Mouse (Mus musculus): ENCODE measurements at regions not wholly inside any gene's neighbourhood (a gene's known extent, or its start where the extent isn't known, plus 50 kb on each side); places are given as distances from the start of the nearest gene placed in this dataset.
"Not testable (repeated sequence)": the region's sequence is repeated elsewhere in the genome, so short reads cannot be mapped to it uniquely, and the experiment has no call there.

- Histone ChIP-seq H3K4me1 (peaks cover 6% of the 10 kb centered on the region; the same call in 1 of the 2 replicates), H3K27ac (replicated peaks) (peak overlapping the region; percentile 32), H3K36me3 (no peaks in the 10 kb centered on the region), H3K9me3 (no peaks in the 10 kb centered on the region), H3K4me3 (no peak overlapping the region), H3K27me3 (no peaks in the 10 kb centered on the region), H3K9ac (replicated peaks) (no peak overlapping the region), H3K4me2 (replicated peaks) (no peak overlapping the region)
- no peak for ATAC-seq (replicated peaks)
- WGBS: 83% methylated on average over 4 of the region's 4 CpGs
Observed at GRCm38 (mm10) chr4:81550256-81550655, 107.6 kb upstream of the Mpdz start.

DNA sequence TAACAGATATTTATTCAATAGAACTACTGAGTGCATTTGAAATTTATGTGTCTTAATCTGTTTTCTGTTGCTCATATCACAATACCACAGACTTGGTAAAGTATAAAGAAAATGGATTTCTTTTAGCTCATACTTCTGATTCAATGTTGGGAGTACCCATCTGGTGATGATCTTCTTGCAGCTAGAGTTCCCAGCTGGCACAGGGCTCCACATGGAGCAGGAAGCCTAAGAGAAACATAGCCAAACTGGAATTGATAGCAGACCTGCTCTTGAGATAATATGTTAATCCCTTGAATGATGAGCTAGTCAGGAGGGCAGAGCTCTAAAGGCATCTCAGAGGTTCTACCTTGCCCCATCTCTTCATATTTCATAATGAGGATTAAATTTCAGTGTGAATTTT, 97.9 kb upstream of the Mpdz start:
- H3K36me3 ChIP-seq: no peaks in the 10 kb centered on the region
- no peak overlapping the region for H3K4me3 ChIP-seq
- no peak overlapping the region for H3K4me2 ChIP-seq (replicated peaks)
- no peaks in the 10 kb centered on the region for H3K4me1 ChIP-seq
- H3K9ac ChIP-seq (replicated peaks): no peak overlapping the region
- H3K27ac ChIP-seq (replicated peaks): no peak overlapping the region
- H3K9me3 ChIP-seq: no peaks in the 10 kb centered on the region
- H3K27me3 ChIP-seq: no peaks in the 10 kb centered on the region
- no peak for ATAC-seq (replicated peaks)

GRCm38 (mm10) chr4:81539551-81539950, 96.9 kb upstream of the Mpdz start:
- Histone ChIP-seq H3K4me1 (no peaks in the 10 kb centered on the region), H3K9me3 (no peaks in the 10 kb centered on the region), H3K27me3 (no peaks in the 10 kb centered on the region), H3K4me3 (no peak overlapping the region), H3K36me3 (no peaks in the 10 kb centered on the region), H3K9ac (replicated peaks) (no peak overlapping the region), H3K27ac (replicated peaks) (no peak overlapping the region; the same call in 1 of the 2 replicates), H3K4me2 (replicated peaks) (no peak overlapping the region)
- WGBS: 56% methylated on average over 3 of the region's 3 CpGs
- ATAC-seq (replicated peaks): no peak

DNA sequence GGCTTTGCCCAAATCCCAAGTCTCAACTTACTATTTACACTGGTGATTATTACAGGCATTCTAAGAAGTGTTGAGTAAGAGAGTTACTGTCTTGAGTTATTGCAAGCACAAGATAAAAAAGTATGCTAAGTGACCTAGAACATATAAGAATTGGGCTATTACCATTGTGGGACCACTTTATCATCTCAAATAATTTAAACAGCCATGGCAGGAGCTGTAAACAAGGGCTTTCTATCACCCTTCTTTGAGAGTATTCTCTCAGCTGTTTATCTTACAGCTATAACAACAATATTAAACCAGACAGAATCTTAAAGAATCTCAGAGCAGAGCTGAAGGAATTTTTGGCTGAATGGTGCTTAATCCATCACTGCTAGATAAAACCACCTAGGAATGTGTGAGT, 94.2 kb upstream of the Mpdz start:
- H3K27ac ChIP-seq (replicated peaks): no peak overlapping the region
- no peak overlapping the region for H3K4me2 ChIP-seq (replicated peaks)
- no peaks in the 10 kb centered on the region for H3K9me3 ChIP-seq
- no peaks in the 10 kb centered on the region for H3K4me1 ChIP-seq
- no peaks in the 10 kb centered on the region for H3K36me3 ChIP-seq
- H3K27me3 ChIP-seq: no peaks in the 10 kb centered on the region
- no peak overlapping the region for H3K9ac ChIP-seq (replicated peaks)
- no peak for ATAC-seq (replicated peaks)
- no peak overlapping the region for H3K4me3 ChIP-seq

DNA sequence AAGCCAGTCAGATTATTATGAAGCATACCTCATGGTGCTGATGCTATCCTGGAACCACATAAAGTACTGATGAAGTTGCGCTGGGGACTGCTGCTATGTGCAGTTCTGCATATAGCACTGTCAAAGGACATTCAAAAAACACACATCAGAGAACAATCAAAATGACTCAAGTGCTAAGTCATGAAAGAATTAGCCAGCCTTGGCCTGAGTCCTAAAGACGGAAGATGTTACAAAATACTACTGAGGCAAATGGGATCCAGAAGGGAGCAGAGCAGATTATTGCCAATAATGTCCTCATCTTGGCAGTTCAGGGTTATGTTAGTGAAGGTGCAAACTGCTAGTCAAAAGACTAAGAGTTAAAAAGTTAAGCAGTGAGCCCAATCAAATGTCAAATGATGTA, 87.9 kb upstream of the Mpdz start:
- H3K27ac ChIP-seq (replicated peaks): no peak overlapping the region
- H3K4me3 ChIP-seq: no peak overlapping the region
- no peaks in the 10 kb centered on the region for H3K36me3 ChIP-seq
- no peak overlapping the region for H3K4me2 ChIP-seq (replicated peaks)
- no peaks in the 10 kb centered on the region for H3K27me3 ChIP-seq
- WGBS: 89% methylated on average over 2 of the region's 2 CpGs
- no peaks in the 10 kb centered on the region for H3K4me1 ChIP-seq
- no peaks in the 10 kb centered on the region for H3K9me3 ChIP-seq
- no peak overlapping the region for H3K9ac ChIP-seq (replicated peaks)
- no peak for ATAC-seq (replicated peaks)

DNA sequence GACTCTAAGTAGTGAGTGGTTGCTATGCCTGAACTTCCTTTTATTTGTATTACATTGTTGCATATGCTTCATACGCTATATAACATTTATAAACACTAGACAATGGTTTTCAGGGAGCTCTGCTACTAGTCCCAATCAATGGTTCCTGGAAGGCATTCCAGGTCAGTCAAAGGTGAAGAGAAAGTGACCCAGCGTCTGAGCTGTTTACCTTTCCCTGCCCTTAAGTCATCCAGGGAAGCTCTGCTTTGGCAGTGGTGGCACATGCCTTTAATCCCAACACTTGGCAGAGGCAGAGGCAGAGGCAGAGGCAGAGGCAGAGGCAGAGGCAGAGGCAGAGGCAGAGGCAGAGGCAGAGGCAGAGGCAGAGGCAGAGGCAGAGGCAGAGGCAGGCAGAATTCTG, 76.5 kb upstream of the Mpdz start:
- not testable (repeated sequence) for H3K27ac ChIP-seq (replicated peaks); H3K9ac ChIP-seq (replicated peaks); H3K4me2 ChIP-seq (replicated peaks); ATAC-seq (replicated peaks); H3K27me3 ChIP-seq; H3K9me3 ChIP-seq; H3K36me3 ChIP-seq; H3K4me3 ChIP-seq; H3K4me1 ChIP-seq
- 87% methylated on average over 2 of the region's 2 CpGs for WGBS

GRCm38 (mm10) chr4:81514547-81514946, 71.9 kb upstream of the Mpdz start:
- no peaks in the 10 kb centered on the region for H3K4me1 ChIP-seq
- H3K27ac ChIP-seq (replicated peaks): no peak overlapping the region
- H3K4me3 ChIP-seq: no peak overlapping the region
- WGBS: 96% methylated on average over 4 of the region's 4 CpGs
- H3K9ac ChIP-seq (replicated peaks): no peak overlapping the region
- no peaks in the 10 kb centered on the region for H3K36me3 ChIP-seq
- no peaks in the 10 kb centered on the region for H3K9me3 ChIP-seq
- H3K27me3 ChIP-seq: no peaks in the 10 kb centered on the region
- no peak for ATAC-seq (replicated peaks)
- H3K4me2 ChIP-seq (replicated peaks): no peak overlapping the region

- H3K36me3 ChIP-seq: no peaks in the 10 kb centered on the region
- H3K4me3 ChIP-seq: no peak overlapping the region
- H3K27ac ChIP-seq (replicated peaks): no peak overlapping the region
- no peak for ATAC-seq (replicated peaks)
- H3K4me2 ChIP-seq (replicated peaks): no peak overlapping the region
- whole genome bisulfite sequencing: 58% methylated on average over 3 of the region's 3 CpGs
- no peaks in the 10 kb centered on the region for H3K4me1 ChIP-seq
- H3K27me3 ChIP-seq: no peaks in the 10 kb centered on the region
- H3K9me3 ChIP-seq: no peaks in the 10 kb centered on the region
- H3K9ac ChIP-seq (replicated peaks): no peak overlapping the region
Observed at GRCm38 (mm10) chr4:81512396-81512795, 69.8 kb upstream of the Mpdz start.

- Histone ChIP-seq H3K4me2 (replicated peaks) (no peak overlapping the region), H3K27me3 (no peaks in the 10 kb centered on the region), H3K4me3 (no peak overlapping the region), H3K27ac (replicated peaks) (no peak overlapping the region), H3K4me1 (peaks cover 8% of the 10 kb centered on the region; the same call in 1 of the 2 replicates), H3K9me3 (no peaks in the 10 kb centered on the region), H3K9ac (replicated peaks) (no peak overlapping the region), H3K36me3 (no peaks in the 10 kb centered on the region)
- ATAC-seq (replicated peaks): no peak
- 78% methylated on average over 1 of the region's 1 CpGs for WGBS
Observed at GRCm38 (mm10) chr4:81508776-81509175, 66.2 kb upstream of the Mpdz start.

DNA sequence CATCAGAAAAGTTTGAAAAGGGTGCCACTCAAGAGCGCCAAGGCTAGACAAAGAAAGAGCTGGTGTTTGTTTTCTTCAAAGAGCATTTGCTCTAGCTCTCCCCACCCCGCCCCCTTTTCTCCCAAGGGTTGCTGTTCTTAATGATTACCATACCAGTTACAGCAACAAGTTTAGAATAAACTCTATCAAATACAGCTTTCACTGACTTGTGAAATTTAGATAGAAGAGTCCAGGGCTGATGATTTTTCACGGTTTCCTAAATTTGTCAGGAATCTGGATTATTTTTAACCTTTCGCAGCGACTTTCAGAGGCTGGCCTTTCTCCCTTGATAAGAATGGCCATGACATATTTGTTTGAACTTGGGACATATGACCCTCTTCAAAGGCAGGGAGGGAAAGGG, 64.2 kb upstream of the Mpdz start:
- H3K4me3 ChIP-seq: no peak overlapping the region
- 91% methylated on average over 5 of the region's 5 CpGs for WGBS
- H3K36me3 ChIP-seq: no peaks in the 10 kb centered on the region
- peaks cover 8% of the 10 kb centered on the region; the same call in 1 of the 2 replicates for H3K4me1 ChIP-seq
- no peak for ATAC-seq (replicated peaks)
- H3K27ac ChIP-seq (replicated peaks): no peak overlapping the region
- no peak overlapping the region for H3K4me2 ChIP-seq (replicated peaks)
- no peaks in the 10 kb centered on the region for H3K9me3 ChIP-seq
- no peaks in the 10 kb centered on the region for H3K27me3 ChIP-seq
- H3K9ac ChIP-seq (replicated peaks): no peak overlapping the region

DNA sequence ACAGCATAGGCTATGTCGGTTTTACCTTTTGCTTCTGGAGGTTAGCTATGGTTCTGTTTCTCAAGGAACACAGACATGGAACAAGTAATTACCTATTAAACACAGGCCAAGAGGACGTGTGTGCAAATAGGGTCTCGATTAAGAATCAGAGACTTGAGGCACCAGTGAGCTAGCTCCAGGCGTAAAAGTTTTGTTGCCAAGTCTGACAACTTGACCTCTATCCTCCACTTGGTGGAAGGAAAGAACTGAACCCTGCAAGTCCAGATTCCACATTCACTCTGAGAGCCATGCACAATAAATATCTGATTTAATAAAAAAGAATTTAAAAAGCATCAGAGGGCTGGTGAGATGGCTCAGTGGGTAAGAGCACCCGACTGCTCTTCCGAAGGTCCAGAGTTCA, 63.7 kb upstream of the Mpdz start:
- Histone ChIP-seq H3K36me3 (no peaks in the 10 kb centered on the region), H3K9me3 (no peaks in the 10 kb centered on the region), H3K4me3 (no peak overlapping the region), H3K4me2 (replicated peaks) (no peak overlapping the region), H3K9ac (replicated peaks) (no peak overlapping the region), H3K27me3 (no peaks in the 10 kb centered on the region), H3K4me1 (peaks cover 8% of the 10 kb centered on the region; the same call in 1 of the 2 replicates), H3K27ac (replicated peaks) (no peak overlapping the region)
- ATAC-seq (replicated peaks): no peak
- 89% methylated on average over 6 of the region's 6 CpGs for WGBS

DNA sequence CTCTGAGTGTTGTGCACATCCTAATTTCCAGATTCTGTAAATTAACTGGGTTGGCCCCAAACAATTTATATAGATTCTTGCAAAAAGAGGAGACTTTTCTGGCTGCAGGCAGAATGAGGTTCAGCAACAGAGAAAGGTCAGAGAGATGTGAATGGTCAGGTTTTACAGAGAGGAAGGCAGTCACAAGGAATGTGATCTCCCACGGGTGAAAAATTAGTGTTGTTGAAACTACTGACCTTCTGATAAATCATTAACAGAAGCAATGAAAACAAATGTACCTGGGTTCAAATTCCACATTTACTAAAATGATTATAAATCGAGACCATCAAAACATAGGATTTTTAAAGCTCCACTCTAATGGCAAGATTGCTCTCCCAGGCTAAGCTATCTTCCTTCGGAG, 62.5 kb upstream of the Mpdz start:
- Histone ChIP-seq H3K9me3 (no peaks in the 10 kb centered on the region), H3K9ac (replicated peaks) (no peak overlapping the region), H3K27ac (replicated peaks) (no peak overlapping the region), H3K4me2 (replicated peaks) (no peak overlapping the region), H3K4me3 (no peak overlapping the region), H3K36me3 (no peaks in the 10 kb centered on the region), H3K27me3 (no peaks in the 10 kb centered on the region), H3K4me1 (peaks cover 8% of the 10 kb centered on the region; the same call in 1 of the 2 replicates)
- 48% methylated on average over 3 of the region's 3 CpGs for WGBS
- ATAC-seq (replicated peaks): no peak

GRCm38 (mm10) chr4:81503941-81504340, 61.3 kb upstream of the Mpdz start:
- Histone ChIP-seq H3K4me2 (replicated peaks) (no peak overlapping the region), H3K27me3 (no peaks in the 10 kb centered on the region), H3K27ac (replicated peaks) (no peak overlapping the region), H3K36me3 (no peaks in the 10 kb centered on the region), H3K4me1 (peaks cover 8% of the 10 kb centered on the region; the same call in 1 of the 2 replicates), H3K4me3 (no peak overlapping the region), H3K9me3 (no peaks in the 10 kb centered on the region), H3K9ac (replicated peaks) (no peak overlapping the region)
- WGBS: 68% methylated on average over 5 of the region's 5 CpGs
- ATAC-seq (replicated peaks): no peak
